Mouse (Mus musculus): ENCODE measurements around the gene Pax4. TPM values are rescaled to one million over a fixed set of nuclear protein-coding genes. Genes with fewer than 3 reads are reported as not detected.

Gene Pax4
- polyA plus RNA-seq, 1 experiment, result not detected

DNA sequence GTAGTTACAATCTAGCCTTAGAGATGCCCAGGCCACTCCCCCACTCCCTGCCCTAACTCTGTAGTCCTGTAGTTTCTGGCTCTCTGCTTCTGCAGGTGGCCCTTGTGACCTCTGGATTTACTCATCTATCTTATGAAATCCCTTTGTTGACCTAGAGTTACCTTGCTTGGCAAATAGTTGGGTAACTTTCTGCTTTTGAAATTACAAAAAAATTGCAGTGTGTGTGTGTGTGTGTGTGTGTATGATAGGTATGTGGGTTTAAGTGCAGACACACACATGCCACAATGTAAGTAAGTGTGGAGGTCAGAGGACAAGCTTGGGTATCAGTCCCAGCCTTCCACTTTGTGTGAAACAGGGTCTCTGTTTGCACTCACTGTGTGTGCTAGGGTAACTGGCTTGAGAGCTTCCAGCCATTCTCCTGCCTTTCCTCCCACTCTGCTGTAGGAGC lies 10.1 kb upstream of the Pax4 start:
- H3K27me3 ChIP-seq (ENCODE audit: control insufficient read depth, insufficient read depth, low read length), result no peaks in the 10 kb centered on the region
- no peak for TF ChIP-seq CTCF (IDR thresholded peaks at IDR 0.05; ENCODE audit: borderline replicate concordance, control insufficient read depth, extremely low read depth, insufficient read depth, low read length, poor library complexity)
- TF ChIP-seq POLR2A (IDR thresholded peaks at IDR 0.05; ENCODE audit: control insufficient read depth, extremely low read depth, insufficient read depth, low read length, poor library complexity), result no peak
- DNase-seq, result no peak
- H3K4me1 ChIP-seq (replicated peaks; ENCODE audit: control insufficient read depth, insufficient read depth, low read length), result no peaks in the 10 kb centered on the region
- H3K4me3 ChIP-seq (ENCODE audit: control insufficient read depth, insufficient read depth, low read length), result no peak overlapping the region
- H3K27ac ChIP-seq (ENCODE audit: control insufficient read depth, insufficient read depth, low read length), result no peak overlapping the region
- no peaks in the 10 kb centered on the region for H3K36me3 ChIP-seq (ENCODE audit: control insufficient read depth, insufficient read depth, low read length)

DNA sequence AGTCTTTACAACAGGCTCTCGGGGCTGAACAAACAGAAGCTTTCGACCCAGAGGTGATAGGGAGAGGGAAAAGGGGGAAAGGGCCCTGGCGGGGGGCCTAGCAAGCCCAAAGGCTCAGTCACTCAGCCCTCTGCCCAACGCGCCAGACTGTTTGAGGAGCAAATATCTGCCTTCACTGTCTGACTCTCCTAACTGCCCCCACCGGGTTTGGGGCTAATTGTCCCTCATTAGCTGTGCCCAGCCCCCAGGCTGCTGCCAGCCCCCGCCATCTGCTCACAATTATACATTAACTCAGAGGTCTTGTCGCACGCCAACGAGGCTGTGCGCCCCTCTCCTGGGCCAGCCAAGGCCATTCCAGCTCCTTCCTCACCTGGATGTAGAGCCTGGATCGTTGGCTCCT lies 1.8 kb upstream of the Pax4 start:
- H3K4me3 ChIP-seq (ENCODE audit: control insufficient read depth, insufficient read depth, low read length), result no peak overlapping the region
- no peaks in the 10 kb centered on the region; the same call in 1 of the 2 replicates for H3K27me3 ChIP-seq (ENCODE audit: control insufficient read depth, insufficient read depth, low read length)
- H3K36me3 ChIP-seq (ENCODE audit: control insufficient read depth, insufficient read depth, low read length), result no peaks in the 10 kb centered on the region
- TF ChIP-seq POLR2A (IDR thresholded peaks at IDR 0.05; ENCODE audit: control insufficient read depth, extremely low read depth, insufficient read depth, low read length, poor library complexity) (no peak), CTCF (IDR thresholded peaks at IDR 0.05; ENCODE audit: borderline replicate concordance, control insufficient read depth, extremely low read depth, insufficient read depth, low read length, poor library complexity) (no peak)
- H3K27ac ChIP-seq (ENCODE audit: control insufficient read depth, insufficient read depth, low read length), result no peak overlapping the region
- DNase-seq, result no peak
- no peaks in the 10 kb centered on the region for H3K4me1 ChIP-seq (replicated peaks; ENCODE audit: control insufficient read depth, insufficient read depth, low read length)
- 8% methylated on average over 12 of the region's 12 CpGs for WGBS

DNA sequence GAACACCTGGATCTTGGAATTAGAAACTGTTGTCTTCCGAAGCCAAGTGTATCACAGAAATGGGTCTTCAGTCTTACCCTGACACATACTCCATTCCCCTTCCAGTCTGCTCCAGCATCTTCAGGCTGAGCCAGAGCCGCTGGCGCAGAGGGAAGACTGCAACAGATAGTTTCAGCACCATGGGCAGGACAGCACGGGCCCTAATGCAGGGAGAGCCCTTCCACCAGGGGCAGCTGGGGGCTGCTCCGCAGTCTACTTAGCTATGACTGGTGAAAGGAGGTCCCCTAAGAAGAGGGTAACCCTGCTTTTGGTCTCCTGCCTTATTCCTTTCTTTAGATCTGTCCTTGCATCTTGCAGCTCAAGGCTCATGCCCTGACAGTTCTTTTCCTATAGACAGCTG lies 1.3 kb upstream of the Pax4 start:
- Histone ChIP-seq H3K4me1 (replicated peaks; ENCODE audit: control insufficient read depth, insufficient read depth, low read length) (no peaks in the 10 kb centered on the region), H3K4me3 (ENCODE audit: control insufficient read depth, insufficient read depth, low read length) (no peak overlapping the region), H3K36me3 (ENCODE audit: control insufficient read depth, insufficient read depth, low read length) (no peaks in the 10 kb centered on the region), H3K27ac (ENCODE audit: control insufficient read depth, insufficient read depth, low read length) (no peak overlapping the region), H3K27me3 (ENCODE audit: control insufficient read depth, insufficient read depth, low read length) (no peaks in the 10 kb centered on the region; the same call in 1 of the 2 replicates)
- TF ChIP-seq POLR2A (IDR thresholded peaks at IDR 0.05; ENCODE audit: control insufficient read depth, extremely low read depth, insufficient read depth, low read length, poor library complexity) (no peak), CTCF (IDR thresholded peaks at IDR 0.05; ENCODE audit: borderline replicate concordance, control insufficient read depth, extremely low read depth, insufficient read depth, low read length, poor library complexity) (no peak)
- no peak for DNase-seq
- WGBS, result 20% methylated on average over 5 of the region's 5 CpGs

DNA sequence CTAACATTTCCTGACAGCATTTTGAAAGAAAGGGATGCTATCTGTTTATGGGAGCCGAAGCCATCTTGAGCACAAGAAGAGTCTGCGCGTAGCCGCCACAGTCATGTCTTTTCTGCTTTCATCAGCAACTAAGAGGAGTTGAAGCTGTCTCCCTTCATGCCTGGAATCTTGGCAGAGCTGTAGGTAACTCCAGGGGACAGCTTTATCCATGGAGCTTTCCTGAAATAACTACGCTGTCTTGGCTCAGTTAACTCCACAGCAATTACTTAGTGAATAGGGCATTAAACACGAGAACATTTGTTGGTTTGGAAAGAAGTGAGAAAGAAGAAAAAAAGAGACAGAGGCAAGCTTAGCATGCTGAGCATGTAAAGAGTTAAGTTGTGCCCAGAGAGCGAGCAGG lies 1.2 kb downstream of the Pax4 start:
- no peaks in the 10 kb centered on the region for H3K36me3 ChIP-seq (ENCODE audit: control insufficient read depth, insufficient read depth, low read length)
- H3K27ac ChIP-seq (ENCODE audit: control insufficient read depth, insufficient read depth, low read length), result no peak overlapping the region
- DNase-seq, result no peak
- no peak for TF ChIP-seq POLR2A (IDR thresholded peaks at IDR 0.05; ENCODE audit: control insufficient read depth, extremely low read depth, insufficient read depth, low read length, poor library complexity)
- TF ChIP-seq CTCF (IDR thresholded peaks at IDR 0.05; ENCODE audit: borderline replicate concordance, control insufficient read depth, extremely low read depth, insufficient read depth, low read length, poor library complexity), result no peak
- 92% methylated on average over 7 of the region's 7 CpGs for WGBS
- no peak overlapping the region for H3K4me3 ChIP-seq (ENCODE audit: control insufficient read depth, insufficient read depth, low read length)
- no peaks in the 10 kb centered on the region; the same call in 1 of the 2 replicates for H3K27me3 ChIP-seq (ENCODE audit: control insufficient read depth, insufficient read depth, low read length)
- H3K4me1 ChIP-seq (replicated peaks; ENCODE audit: control insufficient read depth, insufficient read depth, low read length), result no peaks in the 10 kb centered on the region

DNA sequence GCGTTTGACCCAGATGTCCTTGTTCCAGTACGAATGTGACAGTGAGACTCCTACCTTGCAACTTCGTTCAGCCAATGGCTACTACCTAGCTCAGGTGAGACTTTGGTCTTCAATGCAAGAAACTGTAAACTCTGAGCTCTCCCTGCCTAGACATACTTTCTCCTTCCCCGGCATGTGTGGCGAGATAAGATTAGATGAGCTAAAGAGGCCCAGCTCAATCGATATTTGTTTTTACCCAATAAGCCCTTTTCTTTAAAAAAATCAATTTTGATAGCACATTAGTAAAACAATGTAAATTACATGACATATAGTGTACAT lies 17.7 kb downstream of the Pax4 start:
- DNase-seq, result no peak
- Histone ChIP-seq H3K4me3 (ENCODE audit: control insufficient read depth, insufficient read depth, low read length) (no peak overlapping the region), H3K27me3 (ENCODE audit: control insufficient read depth, insufficient read depth, low read length) (no peaks in the 10 kb centered on the region), H3K4me1 (replicated peaks; ENCODE audit: control insufficient read depth, insufficient read depth, low read length) (peaks cover 6% of the 10 kb centered on the region), H3K36me3 (ENCODE audit: control insufficient read depth, insufficient read depth, low read length) (no peaks in the 10 kb centered on the region), H3K27ac (ENCODE audit: control insufficient read depth, insufficient read depth, low read length) (no peak overlapping the region)
- TF ChIP-seq CTCF (IDR thresholded peaks at IDR 0.05; ENCODE audit: borderline replicate concordance, control insufficient read depth, extremely low read depth, insufficient read depth, low read length, poor library complexity) (no peak), POLR2A (IDR thresholded peaks at IDR 0.05; ENCODE audit: control insufficient read depth, extremely low read depth, insufficient read depth, low read length, poor library complexity) (no peak)
- 92% methylated on average over 6 of the region's 6 CpGs for WGBS

DNA sequence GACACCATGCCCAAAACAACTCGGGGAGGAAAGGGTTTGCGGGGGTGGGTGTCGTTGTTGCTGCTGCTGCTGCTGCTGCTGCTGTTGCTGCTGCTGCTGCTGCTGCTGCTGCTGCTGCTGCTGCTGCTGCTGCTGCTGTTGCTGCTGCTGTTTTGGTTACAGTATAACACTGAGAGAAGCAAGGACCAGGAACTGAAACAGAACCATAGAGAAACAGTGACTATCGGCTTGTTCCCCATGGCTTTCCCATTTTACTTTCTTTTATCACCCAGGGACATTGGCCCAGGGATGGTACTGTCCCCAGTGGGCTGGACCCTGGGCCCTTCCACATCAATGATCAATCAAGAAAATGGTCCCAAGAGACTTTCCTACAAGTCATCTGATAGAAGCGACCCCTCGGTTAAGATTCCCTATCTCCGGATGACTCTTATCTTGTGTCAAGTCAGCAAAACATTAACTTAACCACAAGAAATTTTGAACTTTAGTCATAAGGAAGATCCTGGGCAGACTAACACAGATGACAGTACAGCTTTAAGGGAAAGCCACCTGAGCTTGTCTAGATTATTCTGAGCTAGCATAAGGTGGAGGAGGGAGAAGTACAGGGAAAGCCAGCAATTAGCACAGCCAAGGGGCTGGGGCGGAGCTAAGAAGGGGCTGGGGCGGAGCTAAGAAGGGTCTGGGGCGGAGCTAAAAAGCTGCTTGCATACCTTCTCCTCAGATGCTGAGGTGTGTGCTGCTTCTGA lies 18.2 kb downstream of the Pax4 start:
- WGBS, result 92% methylated on average over 10 of the region's 10 CpGs
- TF ChIP-seq CTCF (IDR thresholded peaks at IDR 0.05; ENCODE audit: borderline replicate concordance, control insufficient read depth, extremely low read depth, insufficient read depth, low read length, poor library complexity) (no peak), POLR2A (IDR thresholded peaks at IDR 0.05; ENCODE audit: control insufficient read depth, extremely low read depth, insufficient read depth, low read length, poor library complexity) (no peak)
- no peak overlapping the region for H3K27ac ChIP-seq (ENCODE audit: control insufficient read depth, insufficient read depth, low read length)
- H3K4me1 ChIP-seq (replicated peaks; ENCODE audit: control insufficient read depth, insufficient read depth, low read length), result peaks cover 11% of the 10 kb centered on the region
- DNase-seq, result no peak
- peaks cover 3% of the 10 kb centered on the region; the same call in 1 of the 2 replicates for H3K36me3 ChIP-seq (ENCODE audit: control insufficient read depth, insufficient read depth, low read length)
- H3K4me3 ChIP-seq (ENCODE audit: control insufficient read depth, insufficient read depth, low read length), result no peak overlapping the region
- no peaks in the 10 kb centered on the region for H3K27me3 ChIP-seq (ENCODE audit: control insufficient read depth, insufficient read depth, low read length)

Data from thymus, adult 2 months (tissue).